Mouse (Mus musculus) heart, postnatal 0 days (tissue): ENCODE measurements at regions not wholly inside any gene's neighbourhood (a gene's known extent, or its start where the extent isn't known, plus 50 kb on each side); places are given as distances from the start of the nearest gene placed in this dataset.

ENCODE experiments used
- CTCF ChIP-seq: IDR thresholded peaks from 2 replicates; pipeline ENCODE4 v1.5.1; 2016; ENCODE audit warnings: antibody characterized with exemption, control low read depth, low read depth
- EP300 ChIP-seq: IDR thresholded peaks from 2 replicates; pipeline ENCODE4 v1.6.1; 2016; ENCODE audit warnings: antibody characterized with exemption, low read depth

DNA sequence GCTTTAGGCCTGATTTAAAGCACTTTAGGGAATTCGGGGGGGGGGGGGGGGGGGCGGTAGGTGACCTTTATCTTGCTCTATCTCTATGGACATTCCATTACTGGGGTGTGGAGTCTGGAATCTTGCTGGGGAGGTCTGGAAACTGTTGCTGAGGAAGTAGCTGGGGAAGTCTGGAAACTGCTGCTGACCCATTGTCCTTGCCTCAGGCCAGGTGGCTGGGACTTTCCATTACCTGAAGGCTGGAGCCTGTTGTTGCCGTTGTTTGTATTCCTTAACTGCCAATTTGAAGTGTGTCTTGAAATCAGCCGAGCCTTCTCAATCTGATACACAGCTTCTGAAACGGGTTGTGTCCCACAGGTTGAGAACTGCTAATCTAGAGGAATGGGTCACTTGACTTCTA, 80.9 kb upstream of the Fam13c start:
- TF ChIP-seq CTCF (no peak), EP300 (no peak)
